Mouse (Mus musculus): ENCODE results near the gene Epha1.
A peak's percentile ranks its signal among the peaks of the same experiment; 100 is the strongest.

Epha1 gene

DNA sequence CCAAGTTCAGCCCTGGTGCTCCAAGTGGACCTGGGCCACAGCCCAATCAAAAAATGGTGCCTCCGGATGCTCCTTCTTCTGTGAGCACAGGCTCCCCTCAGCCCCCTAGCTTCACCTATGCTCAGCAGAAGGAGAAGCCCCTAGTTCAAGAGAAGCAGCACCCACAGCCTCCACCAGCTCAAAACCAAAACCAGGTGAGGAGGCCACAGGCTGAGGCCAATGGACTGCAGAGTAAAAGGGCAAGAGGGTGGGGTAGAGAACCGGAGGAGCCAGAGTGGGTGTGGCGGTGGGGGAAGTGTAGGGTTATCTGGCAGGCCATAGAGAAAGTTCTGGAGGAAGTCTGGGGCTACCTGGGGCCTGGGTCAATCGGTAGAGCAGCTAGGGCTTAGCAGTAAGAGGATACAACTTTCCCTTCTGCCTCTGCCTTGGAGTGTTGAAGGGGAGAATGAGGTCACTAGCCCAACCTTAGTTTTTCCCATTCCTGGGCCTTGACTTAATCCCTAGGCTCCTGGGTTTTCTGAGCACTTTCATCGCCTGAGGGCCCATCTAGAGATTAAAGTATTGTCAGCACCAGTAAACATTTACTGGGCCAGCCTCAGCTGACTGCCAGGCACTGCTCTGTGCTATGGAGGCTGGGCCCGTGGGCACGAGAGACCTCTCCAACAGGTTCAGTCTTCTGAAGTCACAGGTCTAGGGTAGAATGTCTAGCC, 21.1 kb downstream of the Epha1 start:
- no peak for DNase-seq

- no peak for DNase-seq
These were observed 21.9 kb downstream of the Epha1 start for GRCm38 (mm10) chr6:42350968-42351775.

- peak; percentile 90 for DNase-seq
These were observed 22.8 kb downstream of the Epha1 start for GRCm38 (mm10) chr6:42350021-42350967.

DNA sequence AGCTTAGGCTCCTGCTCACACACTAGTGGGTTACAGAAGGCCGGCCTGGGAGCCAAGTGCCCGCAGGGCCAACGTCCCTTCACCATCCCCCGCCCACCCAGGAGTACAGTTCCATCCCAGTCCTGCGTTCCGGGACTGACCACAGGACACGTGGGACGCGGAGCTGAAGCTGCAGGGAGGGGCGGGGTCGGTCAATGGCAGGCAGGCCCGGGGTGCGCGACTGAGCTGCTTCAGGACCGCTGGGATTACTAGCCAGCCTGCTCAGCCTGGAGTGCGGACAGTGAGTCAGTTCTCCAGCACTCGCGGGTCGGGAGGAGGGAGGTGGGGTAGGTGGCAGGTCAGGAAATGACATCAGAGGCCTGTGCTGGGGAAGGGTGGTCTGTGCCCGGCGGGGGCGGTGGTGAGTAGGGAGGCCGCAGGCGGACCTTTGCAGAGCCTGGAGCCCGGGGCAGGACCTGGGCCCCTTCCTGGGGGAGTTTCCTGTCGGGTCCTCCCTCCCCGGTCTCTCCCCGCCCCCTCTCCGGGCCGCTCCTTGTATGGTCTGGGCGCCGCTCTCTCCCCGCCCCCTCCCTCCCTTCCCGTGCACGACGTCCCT, 23.5 kb downstream of the Epha1 start, which contains the start of gene Zyx:
Gene Zyx (plus strand): TSS at position 205 of the 595 bp plus-strand sequence.
- peak; percentile 95 for DNase-seq

GRCm38 (mm10) chr6:42349006-42349425, 24.1 kb downstream of the Epha1 start:
- DNase-seq: no peak

DNA sequence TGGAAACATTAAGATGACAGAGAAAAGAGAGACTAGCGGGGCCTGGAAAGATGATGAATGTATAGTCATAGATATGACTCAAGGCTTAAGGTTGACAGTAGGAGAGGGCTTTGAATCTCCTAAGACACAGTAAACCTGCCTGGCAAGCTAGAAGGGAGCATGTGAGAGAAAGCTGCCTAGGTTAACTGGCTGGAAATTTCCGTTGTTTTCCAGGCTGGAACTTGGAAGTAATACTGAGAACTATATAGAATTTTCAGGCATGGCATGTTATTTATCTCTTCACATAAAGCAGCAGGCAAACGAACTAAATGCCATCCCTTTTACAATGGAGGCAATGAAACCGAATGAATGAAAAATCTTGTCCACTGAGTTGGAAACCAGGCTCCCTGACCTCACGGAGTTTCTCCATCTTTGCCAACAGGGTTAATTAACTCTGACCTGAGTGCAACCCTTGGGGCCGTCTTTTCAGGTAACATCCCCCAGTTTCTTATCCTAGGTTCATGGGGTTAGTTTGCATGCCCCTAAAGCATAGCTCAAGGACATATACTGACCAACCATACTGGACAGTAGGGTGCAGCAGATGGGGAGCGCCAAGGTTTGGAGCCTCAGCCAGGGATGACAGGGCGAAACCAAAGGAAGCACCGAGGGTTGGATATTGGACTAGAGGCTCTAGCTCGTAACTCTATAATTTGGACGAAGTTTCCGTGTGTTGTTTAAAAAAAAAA, 24.6 kb downstream of the Epha1 start:
- no peak for DNase-seq

GRCm38 (mm10) chr6:42344255-42344654, 28.8 kb downstream of the Epha1 start:
- no peak for DNase-seq

GRCm38 (mm10) chr6:42343361-42344120, 29.5 kb downstream of the Epha1 start:
- no peak for DNase-seq

- no peak for DNase-seq
These were observed 30.9 kb downstream of the Epha1 start for GRCm38 (mm10) chr6:42342171-42342570.

- no peak for DNase-seq
These were observed 33.1 kb downstream of the Epha1 start for GRCm38 (mm10) chr6:42339981-42340380.

GRCm38 (mm10) chr6:42339189-42339588, 33.9 kb downstream of the Epha1 start:
- no peak for DNase-seq

- no peak for DNase-seq
These were observed 42.1 kb downstream of the Epha1 start for GRCm38 (mm10) chr6:42330946-42331345.

DNA sequence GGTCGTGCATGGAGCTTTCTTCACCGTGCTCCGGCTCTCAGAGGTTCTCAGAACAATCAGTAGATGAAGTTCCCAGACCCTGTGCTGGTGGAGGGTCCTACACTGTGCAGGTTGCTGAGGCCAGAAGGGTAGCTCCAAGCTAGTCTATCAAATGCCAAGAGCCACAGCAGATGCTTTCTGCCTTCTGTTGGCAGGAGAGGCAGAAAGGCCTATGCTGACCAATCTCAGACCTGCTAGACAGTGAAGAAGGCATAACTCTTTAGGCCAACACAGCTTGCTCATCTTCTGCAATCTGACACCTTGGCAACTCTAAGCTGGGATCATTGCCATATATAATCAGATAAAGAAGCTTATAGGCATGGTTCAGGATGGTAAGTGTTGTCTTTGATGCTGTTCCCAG, 42.9 kb downstream of the Epha1 start:
- no peak for DNase-seq

DNA sequence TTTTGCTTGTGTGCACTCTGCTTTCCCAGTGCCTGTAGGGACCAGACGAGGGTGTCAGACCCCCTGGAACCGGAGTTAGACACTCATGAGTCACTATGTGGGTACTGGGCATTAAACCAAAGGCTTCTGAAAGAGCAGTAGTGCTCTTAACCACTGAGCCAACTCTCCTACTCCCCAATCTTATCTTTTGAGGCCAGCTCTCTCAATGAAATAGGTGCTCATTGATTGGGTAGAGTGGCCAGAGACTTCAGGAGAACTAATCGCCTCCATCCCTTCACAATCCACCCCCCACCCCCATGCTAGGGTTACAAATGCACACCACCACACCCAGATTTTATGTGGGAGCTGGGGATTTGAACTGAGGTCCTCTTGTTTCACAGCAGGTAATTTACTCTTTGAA, 44.3 kb downstream of the Epha1 start:
- DNase-seq: no peak

DNA sequence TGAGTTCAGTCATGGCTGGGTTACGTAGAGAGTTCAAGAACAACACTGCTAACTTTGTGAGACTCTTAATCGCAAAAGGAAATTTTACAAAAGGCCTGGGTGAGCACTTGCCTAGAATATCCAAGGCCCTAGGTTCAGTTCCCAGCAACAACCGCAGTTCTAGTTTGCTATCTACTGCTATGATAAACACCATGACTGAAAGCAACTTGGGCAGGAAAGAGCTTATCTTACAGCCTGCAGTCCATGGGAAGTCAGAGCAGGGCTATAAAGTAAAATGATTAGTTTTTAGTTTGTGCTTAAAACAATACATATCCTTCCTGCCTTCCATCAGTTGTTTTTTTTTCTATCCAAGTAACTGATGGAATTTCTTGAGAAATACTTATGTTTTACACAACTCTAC, 46.6 kb downstream of the Epha1 start:
- DNase-seq: no peak

- peak; percentile 85 for DNase-seq
These were observed 47.8 kb downstream of the Epha1 start for GRCm38 (mm10) chr6:42325268-42325609.

GRCm38 (mm10) chr6:42324482-42325267, 48.4 kb downstream of the Epha1 start, which contains the start of gene Fam131b:
Gene Fam131b (minus strand): TSS chr6:42324643.
- peak; percentile 78 for DNase-seq

GRCm38 (mm10) chr6:42324067-42324481, 49.0 kb downstream of the Epha1 start:
- peak; percentile 63 for DNase-seq

DNA sequence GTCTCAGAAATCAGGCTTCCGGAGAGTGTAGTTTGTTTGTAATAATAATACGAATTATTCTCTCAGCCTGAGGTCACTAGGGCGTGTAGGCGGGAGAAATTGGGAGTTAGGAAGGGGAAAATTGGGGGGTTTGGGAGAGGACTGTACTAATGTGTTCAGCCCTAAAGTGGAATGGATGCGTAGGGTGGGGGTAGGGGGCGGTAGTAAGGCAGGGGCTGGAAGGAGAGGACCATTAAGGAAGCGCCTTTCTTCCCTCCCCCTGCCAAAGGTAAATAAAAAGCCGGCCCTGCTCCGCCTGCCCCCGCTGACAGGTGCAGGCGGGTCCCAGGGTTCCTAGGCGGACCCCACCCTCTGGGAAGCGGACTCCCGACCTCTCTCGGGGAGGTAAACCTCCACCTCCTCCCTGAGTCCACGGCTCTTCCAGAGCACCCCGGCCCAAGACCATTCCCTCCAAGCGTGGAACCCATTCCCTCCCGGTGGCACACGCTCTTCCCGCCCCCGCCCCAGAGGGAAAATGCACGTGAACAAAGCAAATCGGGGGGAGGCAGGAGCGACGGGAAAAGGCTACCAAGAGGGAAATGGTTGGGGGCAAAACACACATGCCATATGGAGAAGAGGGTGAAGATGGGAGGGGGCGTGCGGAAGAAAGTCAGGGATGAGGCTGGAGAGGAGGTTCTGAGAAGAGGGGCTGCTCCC, 49.5 kb downstream of the Epha1 start:
- DNase-seq: peak; percentile 24

- DNase-seq: no peak
These were observed 54.8 kb downstream of the Epha1 start for GRCm38 (mm10) chr6:42318293-42318692.
